Mouse (Mus musculus) mouse trophoblast stem cell (cell line): Measurements from ENCODE around the gene Tbc1d10a.
"Not testable (repeated sequence)": the region's sequence is repeated elsewhere in the genome, so short reads cannot be mapped to it uniquely, and the experiment has no call there.

ENCODE experiments used
- in situ Hi-C, 2 experiments: fragments of 300-500 bp; cut with MseI, MboI; formaldehyde crosslinking; loops; 2 replicates in 1 of 2; 3 replicates in 1 of 2; pipeline ENCODE4 v1.15.1; 2025

Gene Tbc1d10a

DNA sequence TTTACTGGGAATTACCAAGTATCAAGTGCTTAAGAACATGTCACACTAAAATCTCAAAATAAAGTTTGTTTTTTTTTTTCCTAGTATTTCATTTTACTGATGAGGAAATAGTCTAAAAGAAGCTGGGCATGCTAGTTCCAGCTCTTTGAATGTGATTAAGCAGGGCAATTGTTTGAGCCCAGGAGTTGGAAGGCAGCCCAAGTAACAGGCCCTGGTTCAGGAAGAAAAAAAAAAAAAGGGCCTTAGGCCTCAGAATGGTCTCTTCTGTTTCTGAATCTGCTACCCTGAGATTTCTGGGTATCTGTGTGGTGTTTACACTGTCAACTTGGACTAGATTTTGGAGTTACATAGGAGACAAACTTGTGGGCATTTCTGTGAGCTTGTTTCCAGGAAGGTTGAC lies 3.1 kb upstream of the Tbc1d10a start:
- in situ Hi-C loops: no loop called here

DNA sequence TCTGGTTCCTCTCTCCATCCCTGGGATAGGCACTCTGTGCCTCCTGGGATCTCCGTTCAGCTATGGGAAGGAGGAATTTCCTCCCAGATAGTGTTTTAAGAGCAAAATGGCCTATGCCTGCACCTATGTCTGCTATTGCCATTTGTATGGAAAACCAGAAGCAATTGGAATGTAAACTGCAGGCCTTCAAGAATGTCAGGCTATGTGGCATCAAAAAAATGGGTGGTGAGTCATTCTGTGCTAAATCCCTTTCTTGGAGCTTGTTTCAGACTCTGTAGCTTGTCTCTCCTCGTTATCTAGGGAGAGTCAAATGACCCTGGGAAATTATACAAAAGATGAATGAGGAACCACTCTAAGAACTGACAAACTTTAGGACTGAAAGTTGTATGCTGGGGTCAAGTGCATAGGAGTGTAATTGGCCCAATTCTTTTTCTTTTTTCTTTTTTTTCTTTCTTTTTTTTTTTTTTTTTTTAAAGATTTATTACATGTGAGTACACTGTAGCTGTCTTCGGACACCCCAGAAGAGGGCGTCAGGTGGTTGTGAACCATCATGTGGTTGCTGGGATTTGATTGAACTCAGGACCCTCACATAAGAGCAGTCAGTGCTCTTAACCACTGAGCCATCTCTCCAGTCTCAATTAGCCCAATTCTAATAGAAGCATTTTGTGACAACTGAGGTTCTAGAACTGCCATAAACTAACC lies 2.2 kb upstream of the Tbc1d10a start:
- in situ Hi-C loops: no loop called here

DNA sequence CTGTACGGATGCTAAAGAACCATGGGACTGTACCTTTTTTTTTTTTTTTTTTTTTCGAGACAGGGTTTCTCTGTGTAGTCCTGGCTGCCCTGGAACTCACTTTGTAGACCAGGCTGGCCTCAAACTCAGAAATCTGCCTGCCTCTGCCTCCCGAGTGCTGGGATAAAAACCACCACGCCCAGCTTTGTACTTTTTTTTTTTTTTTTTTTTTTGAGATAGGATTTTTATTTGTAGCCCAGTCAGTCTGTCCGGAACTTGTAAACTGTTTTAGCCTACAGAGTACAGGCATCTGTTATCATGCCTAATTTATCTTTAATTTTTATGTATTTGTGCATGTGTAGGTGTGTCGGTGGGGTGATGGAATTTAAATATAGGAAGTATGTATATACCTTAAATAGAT lies 1.1 kb upstream of the Tbc1d10a start:
- in situ Hi-C loops: not testable (repeated sequence)

DNA sequence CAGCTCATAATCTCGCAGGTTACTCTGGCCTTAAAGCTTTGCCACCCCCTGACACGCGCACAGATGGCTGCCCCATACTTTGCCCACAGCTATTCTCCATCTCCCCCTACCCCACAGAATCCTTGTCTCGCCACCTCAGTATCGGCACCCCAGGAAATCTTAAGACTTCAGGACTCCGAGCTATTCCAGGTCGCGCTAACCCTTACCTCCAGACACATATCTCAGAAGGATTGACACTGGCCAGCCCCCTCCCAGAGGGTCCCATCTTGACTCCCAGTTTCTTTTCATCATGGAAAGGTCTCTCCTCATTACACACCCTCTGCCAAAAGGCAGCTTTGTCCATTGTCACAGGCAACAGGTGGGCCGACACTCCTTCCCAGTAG lies 720 bp downstream of the Tbc1d10a start:
- in situ Hi-C loops: no loop called here

DNA sequence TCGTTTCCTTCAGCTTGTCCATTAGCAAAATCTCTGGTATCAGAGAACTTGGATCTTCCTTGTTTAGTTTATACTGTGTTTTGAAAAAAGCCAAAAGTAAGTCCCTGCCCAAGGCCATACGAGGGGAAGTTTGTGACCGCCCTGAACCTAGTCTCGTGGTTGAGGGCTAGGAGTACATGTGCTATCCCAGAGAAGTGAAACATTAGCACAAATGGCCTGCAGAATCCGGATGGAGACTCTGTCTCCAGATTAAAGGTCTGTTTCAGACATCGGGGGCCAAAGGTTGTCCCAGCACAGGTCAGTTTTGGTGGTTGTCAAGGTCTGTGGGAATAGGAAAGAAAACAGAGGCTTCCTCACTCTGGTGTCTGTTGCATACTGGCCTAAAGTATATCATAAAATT lies 2.6 kb downstream of the Tbc1d10a start:
- in situ Hi-C loops: no loop called here

DNA sequence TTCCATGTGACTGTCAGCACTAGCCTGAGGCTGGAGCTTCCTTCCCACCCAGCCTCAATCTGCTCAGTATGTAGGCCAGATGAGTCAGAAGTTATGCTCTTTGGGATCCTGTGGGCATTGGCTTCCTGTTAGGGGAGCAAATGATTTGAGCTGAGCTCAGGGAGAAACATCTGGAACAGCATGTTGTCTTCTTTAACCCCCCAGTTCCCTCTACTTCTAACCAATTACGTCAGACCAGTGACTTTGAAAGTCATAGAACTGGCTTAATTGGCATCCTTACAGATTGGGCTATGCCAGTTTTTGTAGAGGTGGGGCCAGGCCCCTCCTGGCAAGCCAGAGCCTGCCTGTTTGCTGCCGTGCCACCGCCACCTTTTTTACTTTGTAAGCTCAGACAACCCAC lies 4.1 kb downstream of the Tbc1d10a start:
- in situ Hi-C loops: no loop called here

DNA sequence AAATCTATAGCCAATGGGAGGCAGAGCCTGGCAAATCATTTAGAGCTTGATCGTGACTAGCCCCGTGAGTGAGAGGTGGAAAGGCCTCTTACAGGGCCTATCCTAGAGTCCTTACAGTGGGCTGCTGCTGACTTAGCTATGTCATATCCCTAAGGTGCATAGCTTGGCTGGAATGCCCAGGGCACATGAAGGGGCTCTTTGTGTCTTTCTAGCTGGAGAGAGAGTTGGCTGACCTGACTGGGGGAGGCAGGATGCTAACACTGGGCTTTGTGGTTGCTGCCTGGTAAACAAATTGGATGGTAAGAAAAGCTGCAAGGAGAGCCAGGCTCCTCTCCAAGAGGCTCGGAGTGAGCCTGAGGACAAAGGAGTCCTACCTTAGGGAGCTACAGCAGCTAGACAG lies 6.2 kb downstream of the Tbc1d10a start:
- in situ Hi-C loops: no loop called here

DNA sequence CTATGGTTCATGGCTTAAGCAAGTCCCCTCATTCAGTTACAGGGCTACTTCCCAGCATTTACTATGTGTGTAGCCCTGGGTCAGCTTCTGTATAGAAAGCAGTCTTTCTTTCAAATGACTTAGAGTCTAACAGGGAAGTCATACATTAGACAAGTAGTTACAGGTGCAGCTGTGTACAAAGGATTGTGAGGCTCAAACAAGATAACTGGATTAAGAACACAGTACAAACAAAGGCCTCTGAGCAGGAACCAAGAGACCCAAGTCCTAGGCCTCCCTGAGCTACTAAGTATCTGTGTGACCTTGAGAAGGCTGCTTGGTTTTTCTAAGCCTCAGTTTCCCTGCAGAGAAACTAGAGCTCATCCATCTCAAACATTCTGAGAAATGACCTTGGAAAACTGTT lies 6.8 kb downstream of the Tbc1d10a start:
- in situ Hi-C loops: no loop called here

DNA sequence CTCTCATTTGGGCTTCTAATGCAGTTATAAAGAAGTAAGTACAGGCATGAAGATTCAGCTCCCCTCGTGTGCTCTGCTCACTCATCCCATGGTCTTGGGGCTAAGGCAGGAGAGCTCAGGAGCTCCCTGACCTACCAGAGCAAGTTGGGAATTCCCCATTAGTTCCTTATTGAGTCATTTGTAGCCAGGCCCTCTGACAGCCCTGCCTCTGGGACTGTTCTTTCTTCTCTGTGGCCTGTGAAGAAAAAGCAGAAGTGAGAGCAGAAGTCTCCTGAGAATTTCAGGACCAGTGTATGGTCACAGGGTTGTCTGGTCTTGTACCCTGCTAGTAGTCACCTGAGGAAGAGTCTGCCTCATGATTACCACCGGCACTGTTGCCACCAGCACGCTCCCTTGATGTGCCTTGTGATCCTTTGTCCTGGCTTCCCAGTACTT lies 9.0 kb downstream of the Tbc1d10a start:
- in situ Hi-C loops: no loop called here

DNA sequence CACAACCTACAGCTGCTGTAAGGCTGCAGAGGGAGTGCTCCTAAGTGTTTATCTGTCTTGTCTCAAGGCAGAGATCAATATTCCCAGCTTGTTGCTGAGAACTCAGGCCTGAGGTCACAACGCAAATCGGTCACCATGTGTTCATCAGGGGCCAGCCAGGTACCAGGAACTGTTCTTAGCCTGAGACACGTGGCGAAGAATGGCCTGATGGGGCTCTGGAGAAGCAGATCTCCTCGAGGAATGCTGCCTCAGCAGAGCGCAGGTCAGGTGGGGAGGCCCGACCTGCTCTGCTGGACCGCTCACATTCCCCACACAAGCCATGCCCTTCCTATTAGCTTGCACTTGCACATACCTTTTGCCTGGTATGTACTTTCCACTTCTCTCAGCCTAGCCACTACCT lies 10.0 kb downstream of the Tbc1d10a start:
- in situ Hi-C loops: no loop called here

DNA sequence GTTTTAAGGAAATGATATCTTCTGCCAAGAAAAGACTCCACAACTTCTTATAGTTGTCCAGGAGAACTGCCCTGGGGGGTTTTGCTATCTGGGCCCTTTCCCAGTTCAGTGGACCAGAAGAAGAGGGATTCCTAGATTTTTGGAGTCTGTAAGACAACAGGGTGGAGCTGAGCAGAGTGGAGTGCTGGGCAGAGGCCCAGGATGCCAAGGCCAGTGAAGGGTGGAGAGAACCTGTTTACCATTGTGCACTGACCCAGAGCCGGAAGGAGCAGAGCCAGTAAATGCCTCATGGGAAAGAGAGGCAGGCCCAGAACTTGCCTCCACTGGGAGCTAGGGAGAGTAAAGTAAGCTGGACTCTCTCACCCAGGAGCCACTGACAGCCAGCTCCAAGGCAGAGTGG lies 11.1 kb downstream of the Tbc1d10a start:
- in situ Hi-C loops: no loop called here

DNA sequence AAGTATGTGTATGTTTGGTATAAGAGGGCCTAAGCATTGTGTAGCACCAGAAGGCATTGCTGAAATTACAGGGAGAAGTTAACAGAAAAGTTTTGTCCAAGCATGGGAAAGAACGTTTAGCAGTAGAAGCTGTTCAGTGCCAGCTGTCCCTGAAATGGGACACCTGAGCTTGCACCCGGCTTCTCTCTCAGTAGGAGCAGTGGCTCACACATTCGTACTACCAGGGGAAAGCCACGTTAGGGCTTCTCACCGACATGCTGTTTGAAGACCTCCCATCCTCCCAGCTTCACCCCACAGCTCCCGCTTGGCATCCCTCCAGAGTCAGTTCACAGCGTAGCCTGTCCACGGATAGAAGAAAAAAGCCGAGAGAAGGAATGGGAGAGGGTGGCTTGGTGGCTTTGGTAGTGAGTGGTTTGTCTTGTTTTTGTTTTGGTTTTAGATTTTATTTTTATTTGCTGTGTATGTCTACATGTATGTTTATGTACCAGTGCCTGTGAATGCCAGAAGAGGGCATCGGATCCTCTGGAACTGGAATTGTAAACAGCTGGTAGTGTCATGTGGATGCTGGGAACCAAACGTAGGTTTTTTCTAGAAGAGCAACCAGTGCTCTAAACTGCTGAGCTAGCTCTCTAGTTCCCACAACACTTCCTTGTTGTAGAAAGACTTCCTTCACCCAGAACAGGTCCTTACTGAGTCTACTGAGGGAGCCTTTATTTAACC lies 15.6 kb downstream of the Tbc1d10a start:
- in situ Hi-C loops: no loop called here

DNA sequence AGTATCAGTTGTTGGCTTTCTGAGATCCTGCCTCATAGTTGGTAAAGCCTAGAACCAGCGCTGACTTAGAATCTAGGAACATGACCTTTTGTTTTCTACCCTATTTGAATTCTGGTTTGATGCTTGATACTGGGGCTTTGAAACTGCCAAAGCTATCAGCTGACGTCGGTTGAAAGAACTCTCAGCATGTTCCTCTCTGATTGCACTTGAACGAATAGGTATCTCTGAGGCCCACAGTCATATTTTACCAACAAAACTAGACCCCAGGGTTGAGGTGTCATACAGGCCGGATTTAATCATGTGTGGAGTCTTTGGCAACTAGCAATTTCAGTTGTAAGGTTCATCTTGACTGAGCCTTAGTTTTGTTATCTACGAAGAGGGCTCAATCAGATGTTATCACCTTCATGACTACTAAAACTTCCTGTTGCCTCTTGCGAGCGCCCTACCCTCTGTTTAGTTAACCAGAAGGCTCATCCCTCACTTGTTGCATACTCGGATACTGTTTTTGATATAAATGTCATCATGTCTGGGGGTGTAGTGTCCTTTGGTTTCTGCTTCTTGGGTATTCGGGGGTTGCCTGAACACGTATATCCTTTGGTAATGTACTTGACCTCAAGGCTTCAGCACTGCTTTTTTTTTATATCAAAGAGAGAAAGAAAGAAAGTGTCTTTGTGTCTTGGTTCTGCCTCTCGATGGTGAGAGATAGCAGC lies 16.6 kb downstream of the Tbc1d10a start:
- in situ Hi-C loops: no loop called here

DNA sequence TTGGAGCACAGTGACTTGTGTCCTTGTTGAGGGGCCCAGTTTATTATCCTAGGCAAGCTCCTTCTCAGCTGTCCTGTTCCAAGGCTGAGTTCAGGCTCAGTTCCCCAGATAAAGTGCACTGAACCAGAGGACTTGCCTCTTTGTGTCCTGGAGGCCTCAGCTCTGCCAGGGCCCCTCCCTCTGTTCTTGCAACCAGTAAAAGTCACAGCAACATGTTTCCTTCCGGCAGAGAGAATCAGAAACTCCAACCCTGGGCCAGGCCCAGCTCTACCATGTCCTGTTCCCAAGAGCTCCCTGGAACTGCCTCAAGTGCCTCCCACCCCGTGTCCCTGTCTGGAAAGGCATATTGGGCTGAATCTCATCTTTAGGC lies 17.1 kb downstream of the Tbc1d10a start:
- in situ Hi-C loops: no loop called here

DNA sequence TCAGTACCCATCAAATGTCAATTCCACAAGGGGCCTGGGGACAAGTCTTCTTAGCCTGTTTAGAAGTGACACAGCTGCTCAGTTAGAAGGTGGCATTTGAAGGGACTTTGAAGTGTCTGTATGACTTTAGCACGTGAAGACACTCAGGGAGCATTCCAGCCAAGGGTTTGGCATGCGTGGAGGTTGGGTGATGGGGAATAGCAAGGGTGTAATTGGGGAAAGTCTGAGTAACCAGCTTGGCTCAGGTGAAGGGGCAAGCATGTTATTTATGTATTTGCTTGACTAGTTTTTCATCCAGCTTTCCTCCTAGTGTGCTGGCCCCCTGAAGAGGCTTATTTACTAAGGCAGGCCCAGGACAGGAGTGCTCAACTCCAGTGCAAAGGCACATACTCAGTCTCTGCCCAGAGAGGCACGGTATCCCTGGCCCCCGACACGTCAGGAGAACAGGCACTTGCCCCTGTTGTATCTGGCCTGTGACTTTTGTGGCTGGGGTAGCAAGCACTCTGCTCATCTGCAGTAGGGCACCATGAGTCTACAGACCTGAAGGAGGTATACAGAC lies 18.6 kb downstream of the Tbc1d10a start:
- in situ Hi-C loops: no loop called here

DNA sequence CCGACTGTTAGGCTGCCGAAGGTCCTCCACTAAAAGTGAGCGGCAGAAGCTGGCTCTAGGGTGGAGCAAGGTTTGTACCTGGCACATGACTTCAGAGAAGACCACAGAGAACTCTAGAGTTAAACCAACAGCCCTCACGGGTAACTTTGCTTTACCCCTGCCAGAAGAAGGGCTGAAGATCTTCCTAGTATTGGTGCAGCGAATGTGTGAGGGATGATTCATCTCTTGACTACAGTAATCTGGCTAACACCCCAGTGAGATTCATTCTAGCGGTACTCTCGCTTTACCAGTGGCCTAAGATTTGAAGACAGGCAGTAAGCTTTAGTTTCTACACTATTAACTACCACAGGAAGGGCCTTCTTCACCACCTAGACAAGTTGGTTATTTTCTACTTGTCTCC lies 19.4 kb downstream of the Tbc1d10a start:
- in situ Hi-C loops: no loop called here

DNA sequence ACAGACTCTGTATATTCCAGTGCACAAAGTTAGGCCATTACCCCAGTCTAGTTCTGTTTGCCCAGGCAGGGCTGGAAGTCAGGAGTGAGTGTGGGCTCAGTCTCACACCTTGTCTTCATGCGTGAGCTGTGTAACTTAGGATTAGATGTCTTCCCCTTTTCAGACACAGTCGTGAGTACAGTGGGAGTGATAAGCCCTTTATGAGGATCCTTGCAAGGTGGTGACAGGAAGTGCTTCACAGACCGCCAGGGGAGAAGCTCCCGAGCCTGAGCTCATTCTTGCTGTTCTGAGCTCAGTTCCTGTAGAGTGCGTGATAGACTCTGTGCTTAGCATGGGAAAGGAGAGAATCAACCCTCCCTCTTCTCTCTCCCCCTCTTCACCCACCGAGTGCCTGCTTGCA lies 20.0 kb downstream of the Tbc1d10a start:
- in situ Hi-C loops: no loop called here

DNA sequence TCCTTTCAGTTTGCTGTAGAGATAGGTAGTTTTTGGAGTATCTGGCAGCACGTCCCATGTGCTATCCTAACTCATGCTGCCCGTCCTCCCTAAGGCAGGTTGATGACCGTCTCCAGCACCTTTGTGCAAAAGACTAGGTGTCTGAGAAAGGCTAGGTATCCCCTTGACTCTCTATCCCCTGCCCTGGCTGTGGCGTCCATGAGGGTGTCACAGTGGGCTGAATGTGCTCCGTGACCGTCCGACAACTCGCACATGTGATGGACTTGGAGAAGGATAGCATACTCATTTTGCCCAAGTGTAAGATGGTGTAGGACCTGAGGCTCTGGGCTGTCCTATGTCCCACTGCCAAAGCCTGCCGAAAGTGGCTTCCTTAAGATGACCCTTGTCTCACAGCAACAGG lies 21.1 kb downstream of the Tbc1d10a start:
- in situ Hi-C loops: no loop called here

DNA sequence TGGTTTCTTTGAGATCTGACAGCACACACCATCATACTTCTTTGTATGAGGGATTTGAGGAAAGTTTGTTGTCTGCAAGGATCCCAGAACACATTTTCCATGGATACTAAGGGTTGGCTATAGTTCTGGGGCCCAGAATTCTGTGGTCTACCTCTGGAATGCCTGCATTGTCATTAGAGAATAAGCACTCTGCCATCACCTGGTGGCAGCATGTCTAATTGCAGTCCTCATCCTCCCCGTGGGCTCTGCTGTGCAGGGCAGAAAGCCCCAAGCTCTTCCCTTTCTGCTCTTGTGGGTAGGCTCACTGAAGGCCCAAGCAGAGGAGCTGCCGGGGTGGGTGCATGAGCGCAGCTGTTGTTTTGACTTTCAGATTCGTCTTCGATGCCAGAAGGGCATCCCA lies 23.0 kb downstream of the Tbc1d10a start:
- in situ Hi-C loops: no loop called here

DNA sequence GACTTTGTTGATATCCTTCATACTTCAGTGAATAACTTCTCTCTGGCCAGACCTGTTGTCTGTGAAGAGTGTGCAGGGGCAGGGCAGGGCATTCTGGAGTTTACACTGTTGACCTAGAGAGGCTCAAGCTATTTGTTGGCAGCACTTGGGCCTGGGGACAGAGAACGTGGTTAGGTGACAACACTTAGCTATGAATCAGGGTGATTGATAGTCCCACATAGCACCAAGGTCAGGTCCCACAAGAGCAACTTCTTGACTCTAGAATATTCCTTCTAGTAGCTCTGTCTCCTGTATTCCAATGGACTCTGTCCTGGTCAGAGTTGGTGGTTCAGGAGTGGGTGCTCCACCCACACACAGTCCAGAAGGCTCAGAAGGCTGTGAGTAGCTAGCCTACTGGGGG lies 24.2 kb downstream of the Tbc1d10a start:
- in situ Hi-C loops: no loop called here

DNA sequence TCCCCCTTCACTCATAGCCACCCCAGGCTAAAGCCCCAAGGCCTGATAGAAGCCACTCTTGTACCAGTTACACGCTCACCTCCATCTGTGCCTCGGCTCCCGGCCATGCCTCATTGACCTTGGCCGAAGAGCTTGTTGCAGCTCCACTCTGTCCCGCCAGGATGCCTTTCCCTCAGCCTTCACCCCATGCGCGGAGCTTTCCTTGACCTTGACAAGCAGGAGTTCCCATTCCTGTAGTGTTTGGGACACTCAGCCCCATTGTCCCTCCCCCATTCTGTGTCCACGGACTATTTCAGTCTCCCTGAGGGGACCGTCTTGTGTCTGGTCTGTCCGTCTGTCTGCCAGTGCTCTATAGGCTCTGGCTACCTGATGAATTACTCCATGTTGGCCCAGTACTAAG lies 26.5 kb downstream of the Tbc1d10a start:
- in situ Hi-C loops: no loop called here

DNA sequence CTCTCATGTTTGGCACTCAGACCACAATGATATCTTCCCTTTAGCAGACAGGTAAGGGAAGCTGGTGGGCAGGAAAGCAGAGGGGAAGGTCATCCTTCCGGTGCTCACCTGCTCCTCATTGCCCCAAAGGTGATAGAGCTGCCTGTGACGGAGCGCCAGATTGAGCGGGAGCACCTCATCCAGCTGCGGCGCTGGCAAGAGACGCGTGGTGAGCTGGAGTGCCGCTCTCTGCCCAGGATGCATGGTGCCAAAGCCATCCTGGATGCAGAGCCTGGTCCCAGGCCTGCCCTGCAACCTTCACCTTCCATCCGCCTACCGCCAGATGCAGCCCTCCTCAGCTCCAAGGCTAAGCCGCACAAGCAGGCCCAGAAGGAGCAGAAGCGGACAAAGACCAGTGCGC lies 28.0 kb downstream of the Tbc1d10a start:
- in situ Hi-C loops: no loop called here

DNA sequence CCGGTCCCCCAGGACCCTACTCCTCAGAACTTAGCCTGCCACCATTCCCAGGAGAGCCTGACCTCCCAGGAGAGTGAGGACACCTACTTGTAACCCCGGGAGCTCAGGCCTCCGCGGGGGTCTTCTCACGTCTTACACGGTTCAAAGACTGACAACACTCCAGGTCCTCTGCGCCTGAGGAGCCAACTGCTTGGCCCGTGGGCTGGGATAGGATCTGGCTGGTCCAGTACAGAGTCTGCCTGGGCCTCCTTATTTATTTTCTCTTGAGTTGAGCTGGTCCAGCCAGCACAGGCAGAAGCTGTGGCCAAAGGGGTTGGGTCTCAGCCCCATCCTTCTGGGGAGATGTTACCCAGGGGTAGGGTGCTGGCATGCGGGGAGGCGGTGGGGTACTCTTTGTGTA lies 28.5 kb downstream of the Tbc1d10a start:
- in situ Hi-C loops: loop anchor here in 1 of 2 experiments (5.0 kb wide), 1 partner anchor 83 kb away; no protein-coding TSS in a partner anchor
